Mouse (Mus musculus) MEL (cell line): ENCODE data around the gene Rxra. TPM values are rescaled to one million over a fixed set of nuclear protein-coding genes. Genes with fewer than 3 reads are reported as not detected.

ENCODE experiments used
- DNase-seq: peaks from one replicate; pipeline ENCODE4 v3.0.0; 2011; ENCODE audit warnings: low read depth, low spot score
- H3K27ac ChIP-seq: 2 replicates; pipeline ENCODE4 v1.5.1; 2012; ENCODE audit warnings: low read depth, mild to moderate bottlenecking, control low read depth, low read length, moderate library complexity; ENCODE audit not compliant: control insufficient read depth
- H3K27me3 ChIP-seq, 2 experiments: fragments of 150-350 bp in 1 of 2; sonication (generic) in 1 of 2; 2 replicates each; pipeline ENCODE4 v1.6.1; 2012; ENCODE audit warnings: low read length in 2 of 2, mild to moderate bottlenecking in 2 of 2, improper control_type of control experiment in 1 of 2, moderate library complexity in 1 of 2; ENCODE audit not compliant: insufficient read depth in 2 of 2, control insufficient read depth in 1 of 2
- H3K36me3 ChIP-seq, 2 experiments: 2 replicates each; pipeline ENCODE4 v1.6.1; 2012 to 2014; ENCODE audit warnings: low read length in 2 of 2, improper control_type of control experiment in 1 of 2, inconsistent platforms in 1 of 2, mild to moderate bottlenecking in 1 of 2; ENCODE audit not compliant: insufficient read depth in 2 of 2, control insufficient read depth in 1 of 2
- H3K4me1 ChIP-seq, 2 experiments: fragments of 150-350 bp in 1 of 2; sonication (generic) in 1 of 2; 2 replicates each; pipeline ENCODE4 v1.6.1; 2012; ENCODE audit warnings: low read length in 2 of 2, improper control_type of control experiment in 1 of 2, mild to moderate bottlenecking in 1 of 2; ENCODE audit not compliant: insufficient read depth in 2 of 2, control insufficient read depth in 1 of 2
- H3K4me3 ChIP-seq, 2 experiments: fragments of 150-350 bp in 1 of 2; sonication (generic) in 1 of 2; 2 replicates each; pipeline ENCODE4 v1.5.1; 2012; ENCODE audit warnings: low read depth in 2 of 2, low read length in 2 of 2, mild to moderate bottlenecking in 2 of 2, moderate library complexity in 2 of 2, control low read depth in 1 of 2, improper control_type of control experiment in 1 of 2; ENCODE audit not compliant: control insufficient read depth in 1 of 2, insufficient read depth in 1 of 2
- H3K79me2 ChIP-seq: 2 replicates; pipeline ENCODE4 v1.6.1; 2012; ENCODE audit warnings: mild to moderate bottlenecking, low read length, moderate library complexity; ENCODE audit not compliant: control insufficient read depth, poor library complexity, insufficient read depth
- H3K9ac ChIP-seq: 2 replicates; pipeline ENCODE4 v1.6.1; 2012; ENCODE audit warnings: low read depth, mild to moderate bottlenecking, control low read depth, low read length, moderate library complexity; ENCODE audit not compliant: control insufficient read depth, poor library complexity, severe bottlenecking
- H3K9me3 ChIP-seq: fragments of 150-350 bp; sonication (generic); replicated peaks from 2 replicates; pipeline ENCODE4 v1.6.1; 2012; ENCODE audit warnings: mild to moderate bottlenecking, low read length, improper control_type of control experiment, moderate library complexity; ENCODE audit not compliant: insufficient read depth
- BHLHE40 ChIP-seq: IDR thresholded peaks from 2 replicates; pipeline ENCODE4 v1.6.1; 2012; ENCODE audit warnings: low read depth, mild to moderate bottlenecking, inconsistent platforms, low read length, improper control_type of control experiment, borderline replicate concordance
- CHD1 ChIP-seq: IDR thresholded peaks from 2 replicates; pipeline ENCODE4 v1.6.1; 2012; ENCODE audit warnings: low read depth, mild to moderate bottlenecking, inconsistent platforms, low read length, improper control_type of control experiment
- EP300 ChIP-seq, 2 experiments: IDR thresholded peaks; 2 replicates each; pipeline ENCODE4 v1.6.1; 2011; ENCODE audit warnings: improper control_type of control experiment in 2 of 2, low read length in 2 of 2, low read depth in 1 of 2, mild to moderate bottlenecking in 1 of 2
- GATA1 ChIP-seq: IDR thresholded peaks from 2 replicates; pipeline ENCODE4 v1.6.1; 2011; ENCODE audit warnings: low read depth, low read length, improper control_type of control experiment
- HCFC1 ChIP-seq: IDR thresholded peaks from 2 replicates; pipeline ENCODE4 v1.6.1; 2012; ENCODE audit warnings: low read depth, mild to moderate bottlenecking, inconsistent platforms, low read length, improper control_type of control experiment, moderate library complexity
- KAT2A ChIP-seq: conservative IDR thresholded peaks from 2 replicates; pipeline ENCODE4 v1.6.1; 2012; ENCODE audit warnings: low read depth, low read length, improper control_type of control experiment, inconsistent platforms
- MAX ChIP-seq: IDR thresholded peaks from 2 replicates; pipeline ENCODE4 v1.6.1; 2011; ENCODE audit warnings: low read length, improper control_type of control experiment
- NRF1 ChIP-seq: IDR thresholded peaks from 2 replicates; pipeline ENCODE4 v1.6.1; 2014; ENCODE audit warnings: low read depth, mild to moderate bottlenecking, inconsistent platforms, low read length, improper control_type of control experiment, moderate library complexity; ENCODE audit not compliant: poor library complexity, insufficient read depth, severe bottlenecking
- POLR2A ChIP-seq, 2 experiments: IDR thresholded peaks; 2 replicates each; pipeline ENCODE4 v1.6.1; 2011 to 2012; ENCODE audit warnings: low read length in 2 of 2, mild to moderate bottlenecking in 2 of 2, control low read depth in 1 of 2, improper control_type of control experiment in 1 of 2, low read depth in 1 of 2, moderate library complexity in 1 of 2; ENCODE audit not compliant: control insufficient read depth in 1 of 2, insufficient read depth in 1 of 2, poor library complexity in 1 of 2
- SIN3A ChIP-seq: IDR thresholded peaks from 2 replicates; pipeline ENCODE4 v1.6.1; 2012; ENCODE audit warnings: low read length, improper control_type of control experiment, inconsistent platforms
- TBP ChIP-seq: IDR thresholded peaks from 2 replicates; pipeline ENCODE4 v1.8.0; 2011; ENCODE audit warnings: low read depth, low read length, improper control_type of control experiment
- TCF12 ChIP-seq: IDR thresholded peaks from 2 replicates; pipeline ENCODE4 v1.6.1; 2014; ENCODE audit warnings: low read depth, mild to moderate bottlenecking, inconsistent platforms, low read length, improper control_type of control experiment, moderate library complexity
- ZKSCAN1 ChIP-seq: IDR thresholded peaks from 2 replicates; pipeline ENCODE4 v1.6.1; 2012; ENCODE audit warnings: low read depth, mild to moderate bottlenecking, inconsistent platforms, low read length, improper control_type of control experiment, moderate library complexity
- polyA plus RNA-seq, 2 experiments: library from polyadenylated mRNA; stranded (reverse) in 1 of 2; unstranded in 1 of 2; fragments of >175 nt in 1 of 2; fragments of >200 nt in 1 of 2; gene quantifications; 2 replicates each; pipeline versions ENCODE4 v1.2.1 to v1.2.4; 2012; ENCODE audit warnings: low replicate concordance in 2 of 2, low read depth in 1 of 2; ENCODE audit not compliant: insufficient read length in 2 of 2, insufficient read depth in 1 of 2, missing spikeins in 1 of 2
- total RNA-seq: library from RNA; depleted of rRNA; stranded (reverse); fragments of 300-350 nt; gene quantifications from 2 replicates; pipeline ENCODE4 v1.2.3, GENCODE M21; 2012

Rxra gene
- total and polyA plus RNA-seq, 3 experiments, result 11.7 to 19.6 TPM; not detected in 1

DNA sequence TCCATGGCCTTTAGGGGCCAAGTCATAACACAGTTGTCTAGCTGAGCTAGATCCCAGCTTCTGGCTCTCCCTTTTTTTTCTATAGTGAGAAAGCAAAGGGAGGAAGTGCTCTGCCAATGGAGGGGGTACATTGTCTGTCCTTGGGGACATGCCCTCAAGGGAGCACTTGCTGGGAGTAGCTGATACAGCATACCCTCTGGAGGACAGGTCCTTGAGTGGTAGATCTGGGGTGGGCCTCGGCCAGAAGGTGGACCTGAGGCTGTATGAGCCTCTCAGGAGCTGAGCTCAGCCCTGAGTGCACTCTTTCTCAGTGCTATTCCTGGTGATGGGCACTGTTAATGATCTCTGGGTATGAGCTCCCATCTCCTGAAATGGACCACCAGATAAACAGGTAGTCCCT, 66.9 kb downstream of the Rxra start:
- DNase-seq, result no peak
- Histone ChIP-seq H3K9me3 (no peaks in the 10 kb centered on the region), H3K4me1 (peaks cover 2 to 8% of the 10 kb centered on the region in 2 experiments; a peak in 3 of 4 replicates), H3K27ac (no peak overlapping the region), H3K27me3 (no peaks in the 10 kb centered on the region), H3K36me3 (peaks cover 0 to 7% of the 10 kb centered on the region in 2 experiments; a peak in 2 of 4 replicates), H3K4me3 (no peak overlapping the region), H3K79me2 (no peaks in the 10 kb centered on the region), H3K9ac (no peak overlapping the region)
- TF ChIP-seq MAX (no peak), CHD1 (no peak), TCF12 (no peak), BHLHE40 (no peak)

DNA sequence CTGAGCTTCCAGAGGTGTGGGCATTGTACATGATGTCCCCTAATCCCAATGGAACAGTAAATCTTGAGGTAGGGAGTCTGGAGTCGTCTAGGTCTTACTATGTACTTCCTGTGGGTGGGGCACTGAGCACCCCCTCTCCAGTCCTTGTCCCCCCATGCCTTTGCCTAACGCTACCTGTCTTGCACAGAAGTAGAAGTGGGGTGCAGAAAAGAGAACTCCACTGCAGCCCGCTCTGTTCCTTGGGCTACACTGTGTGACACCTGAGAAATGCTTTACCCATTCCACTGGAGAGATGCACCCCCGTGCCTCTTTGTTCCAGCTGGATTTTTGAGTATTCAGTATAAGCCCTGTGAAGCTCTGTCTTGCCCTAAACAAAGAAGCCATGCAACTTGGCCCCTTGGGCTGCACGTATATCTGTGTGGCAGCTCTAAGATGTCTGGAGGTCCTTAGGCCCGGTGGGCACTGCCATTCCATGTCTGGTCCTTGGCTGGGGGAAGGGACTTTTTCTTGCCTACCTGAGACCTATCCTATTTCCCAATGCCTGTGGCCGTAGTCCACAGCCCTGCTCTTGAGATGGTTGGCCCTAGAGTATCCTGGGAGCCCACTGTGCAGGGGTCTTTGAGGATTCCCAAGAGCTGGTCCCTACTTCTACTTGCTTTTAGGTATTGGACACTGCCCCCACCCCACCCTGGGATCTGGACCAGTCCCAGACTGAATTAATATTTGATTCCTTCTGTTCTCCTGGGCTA, 67.8 kb downstream of the Rxra start:
- H3K36me3 ChIP-seq, result peaks cover 0 to 7% of the 10 kb centered on the region in 2 experiments; a peak in 2 of 4 replicates
- H3K9me3 ChIP-seq, result no peaks in the 10 kb centered on the region
- H3K4me1 ChIP-seq, result peaks cover 2 to 8% of the 10 kb centered on the region in 2 experiments; a peak in 3 of 4 replicates
- H3K27ac ChIP-seq, result no peak overlapping the region
- H3K4me3 ChIP-seq, result no peak overlapping the region
- DNase-seq, result no peak
- TF ChIP-seq POLR2A (IDR thresholded peaks at IDR 0.05; ENCODE audit: control insufficient read depth in 1 of 2, insufficient read depth in 1 of 2, low read depth in 1 of 2, low read length in 2 of 2, poor library complexity in 1 of 2), result no peak
- TF ChIP-seq SIN3A, result no peak
- TF ChIP-seq GATA1, result no peak
- no peak for TF ChIP-seq KAT2A
- TF ChIP-seq TBP, result no peak
- TF ChIP-seq NRF1, result no peak
- no peak for TF ChIP-seq EP300 (IDR thresholded peaks at IDR 0.05; ENCODE audit: low read depth in 1 of 2, low read length in 2 of 2)
- no peak for TF ChIP-seq HCFC1
- no peak for TF ChIP-seq CHD1
- TF ChIP-seq ZKSCAN1, result no peak
- TF ChIP-seq, all 39 proteins: peak for 0
- Histone ChIP-seq H3K79me2 (no peaks in the 10 kb centered on the region), H3K27me3 (no peaks in the 10 kb centered on the region), H3K9ac (no peak overlapping the region)
